Mouse (Mus musculus) left cerebral cortex, postnatal 25 days (tissue): ENCODE results near the gene Gjc1. TPM values are rescaled to one million over a fixed set of nuclear protein-coding genes. Genes with fewer than 3 reads are reported as not detected.

ENCODE experiments used
- DNase-seq, 2 experiments: peaks; one replicate each; pipeline ENCODE4 v3.0.0; 2022; ENCODE audit warnings: low spot score in 2 of 2, mixed read lengths in 1 of 2
- intact Hi-C: fragments of 180-260 bp; cut with DNase I; formaldehyde crosslinking; loops from one replicate; pipeline ENCODE4 v1.15.1; 2025
- total RNA-seq, 2 experiments: library from RNA; stranded (reverse); gene quantifications; 2 replicates each; pipeline ENCODE4 v1.2.3; 2021

Gene Gjc1
- total RNA-seq, 2 experiments from 2014 or later: 7.3 to 8.0 TPM

DNA sequence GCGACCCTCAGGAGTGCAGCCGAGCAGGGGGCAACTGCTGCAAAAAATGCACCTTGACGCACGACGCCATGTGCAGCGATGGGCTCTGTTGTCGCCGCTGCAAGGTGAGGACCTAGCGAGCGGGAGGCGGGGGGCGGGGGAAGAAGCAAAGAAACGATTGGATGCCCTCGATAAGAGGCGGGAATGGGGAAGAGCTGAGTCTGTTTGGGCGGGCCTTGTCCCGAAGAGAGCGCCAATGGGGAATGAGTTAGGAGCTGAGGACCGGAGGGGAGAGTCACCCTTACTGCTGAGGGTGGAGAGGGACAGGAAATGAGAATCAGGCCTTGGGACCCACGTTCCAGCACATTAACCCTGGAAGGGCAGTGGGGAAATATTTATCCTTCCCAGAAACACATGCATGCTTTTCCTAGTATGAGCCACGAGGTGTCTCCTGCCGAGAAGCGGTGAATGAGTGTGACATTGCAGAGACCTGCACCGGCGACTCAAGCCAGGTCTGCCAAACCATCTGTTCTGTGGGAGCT, 44.8 kb downstream of the Gjc1 start:
- intact Hi-C loops: loop anchor here (1.0 to 5.0 kb wide), 3 partner anchors 37 to 90 kb away; partner anchors contain the start of gene Gjc1
- DNase-seq: peak; percentile 62 to 86

GRCm38 (mm10) chr11:102773713-102774611, 45.5 kb downstream of the Gjc1 start:
- intact Hi-C loops: loop anchor here (1.0 to 5.0 kb wide), 2 partner anchors 37 to 90 kb away; no protein-coding TSS in a partner anchor
- peak; percentile 86 to 89 for DNase-seq

- intact Hi-C loops: loop anchor here (5.0 kb wide), 1 partner anchor 36 kb away; no protein-coding TSS in a partner anchor
- no peak for DNase-seq
Measured at GRCm38 (mm10) chr11:102772771-102773700, 46.5 kb downstream of the Gjc1 start.

- intact Hi-C loops: loop anchor here (5.0 kb wide), 1 partner anchor 35 kb away; no protein-coding TSS in a partner anchor
- no peak for DNase-seq
Measured at GRCm38 (mm10) chr11:102771916-102772714, 47.4 kb downstream of the Gjc1 start.

DNA sequence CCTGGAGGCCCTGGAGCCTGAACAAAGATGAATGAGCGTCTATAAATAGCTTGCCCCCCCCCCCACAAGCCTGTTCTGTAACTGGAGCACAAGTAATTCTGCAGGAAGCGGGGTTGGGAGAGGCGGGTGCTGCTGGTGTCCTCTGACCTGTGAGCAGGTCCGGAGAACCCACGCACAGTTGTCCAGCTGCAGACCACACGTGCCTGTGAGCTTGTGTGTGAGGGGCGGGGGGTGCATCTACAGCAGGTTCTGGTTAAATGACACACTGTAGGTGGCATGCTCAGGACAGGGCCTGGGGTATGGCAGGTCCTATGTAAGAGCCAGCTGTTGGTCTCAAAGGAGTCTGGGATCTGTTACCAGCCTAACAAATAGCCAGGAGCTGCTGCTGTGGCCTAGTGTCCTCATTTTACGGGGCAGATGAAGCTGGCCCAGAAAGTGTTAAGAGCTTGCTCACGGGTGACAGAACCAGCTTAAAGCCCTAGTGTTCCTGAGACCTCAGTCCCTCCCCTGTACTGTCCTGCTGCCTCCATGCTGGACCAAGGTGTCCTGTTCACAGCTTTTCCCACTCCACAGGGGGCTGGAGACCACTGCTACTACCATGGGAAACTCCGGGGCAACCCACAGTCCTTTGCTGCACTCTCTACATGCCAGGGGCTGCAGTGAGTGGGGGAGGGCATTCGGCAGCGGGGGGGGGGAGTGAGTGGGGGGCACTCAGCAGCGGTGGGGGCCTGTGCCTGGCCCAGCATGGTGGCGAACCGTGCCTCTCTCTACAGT, 48.7 kb downstream of the Gjc1 start:
- intact Hi-C loops: loop anchor here (5.0 kb wide), 1 partner anchor 34 kb away; no protein-coding TSS in a partner anchor
- no peak for DNase-seq

GRCm38 (mm10) chr11:102769993-102770661, 49.4 kb downstream of the Gjc1 start:
- intact Hi-C loops: loop anchor here (5.0 to 10.0 kb wide), 2 partner anchors 33 to 225 kb away; no protein-coding TSS in a partner anchor
- no peak for DNase-seq

GRCm38 (mm10) chr11:102769141-102769540, 50.4 kb downstream of the Gjc1 start:
- intact Hi-C loops: loop anchor here (10.0 kb wide), 1 partner anchor 226 kb away; no protein-coding TSS in a partner anchor
- DNase-seq: no peak

GRCm38 (mm10) chr11:102767055-102767670, 52.3 kb downstream of the Gjc1 start:
- intact Hi-C loops: loop anchor here (10.0 kb wide), 1 partner anchor 228 kb away; no protein-coding TSS in a partner anchor
- DNase-seq: no peak

DNA sequence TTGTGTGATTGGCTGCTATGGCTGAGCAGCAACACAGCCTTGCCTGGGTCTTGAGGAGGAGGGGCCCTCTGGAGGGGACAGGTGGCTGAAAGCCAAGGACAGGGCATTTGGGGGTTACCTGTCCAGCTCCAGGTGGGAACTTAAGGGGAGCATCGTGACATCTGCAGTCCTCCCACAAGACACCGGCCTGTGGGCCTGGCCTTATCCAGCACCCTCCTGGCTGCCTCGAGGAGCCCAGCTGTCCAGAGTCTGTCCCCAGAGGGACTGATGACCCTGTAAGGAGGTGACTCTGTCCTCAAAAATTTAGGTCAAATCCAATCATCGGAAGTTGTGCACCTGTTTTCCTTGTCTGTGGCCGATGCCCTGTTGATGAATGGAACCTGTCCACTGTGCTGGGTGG, 54.1 kb downstream of the Gjc1 start:
- intact Hi-C loops: loop anchor here (10.0 kb wide), 1 partner anchor 229 kb away; no protein-coding TSS in a partner anchor
- no peak for DNase-seq

GRCm38 (mm10) chr11:102763009-102763767, 56.3 kb downstream of the Gjc1 start:
- no peak for DNase-seq
- intact Hi-C loops: loop anchor here (10.0 kb wide), 1 partner anchor 232 kb away; no protein-coding TSS in a partner anchor

DNA sequence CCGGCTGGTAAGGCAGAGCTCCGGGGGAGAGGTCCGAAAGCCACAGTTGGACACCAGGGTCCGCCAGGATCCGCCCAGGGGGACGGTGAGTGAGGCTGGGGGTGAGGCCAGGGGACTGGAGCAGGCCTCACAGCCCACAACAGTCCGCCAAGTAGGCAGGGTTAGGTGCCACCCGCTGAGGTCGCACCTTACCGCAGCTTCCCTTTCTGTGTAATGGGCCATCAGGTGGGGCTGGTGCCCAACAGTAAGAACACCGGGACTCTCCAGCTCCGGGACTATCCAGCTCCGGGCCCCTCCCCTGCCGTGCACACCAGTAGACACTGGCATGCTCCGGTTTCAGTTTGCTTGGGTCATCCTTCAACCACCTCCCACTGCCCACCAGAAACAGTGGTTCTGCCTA, 57.3 kb downstream of the Gjc1 start:
- intact Hi-C loops: loop anchor here (10.0 kb wide), 1 partner anchor 233 kb away; no protein-coding TSS in a partner anchor
- DNase-seq: no peak

DNA sequence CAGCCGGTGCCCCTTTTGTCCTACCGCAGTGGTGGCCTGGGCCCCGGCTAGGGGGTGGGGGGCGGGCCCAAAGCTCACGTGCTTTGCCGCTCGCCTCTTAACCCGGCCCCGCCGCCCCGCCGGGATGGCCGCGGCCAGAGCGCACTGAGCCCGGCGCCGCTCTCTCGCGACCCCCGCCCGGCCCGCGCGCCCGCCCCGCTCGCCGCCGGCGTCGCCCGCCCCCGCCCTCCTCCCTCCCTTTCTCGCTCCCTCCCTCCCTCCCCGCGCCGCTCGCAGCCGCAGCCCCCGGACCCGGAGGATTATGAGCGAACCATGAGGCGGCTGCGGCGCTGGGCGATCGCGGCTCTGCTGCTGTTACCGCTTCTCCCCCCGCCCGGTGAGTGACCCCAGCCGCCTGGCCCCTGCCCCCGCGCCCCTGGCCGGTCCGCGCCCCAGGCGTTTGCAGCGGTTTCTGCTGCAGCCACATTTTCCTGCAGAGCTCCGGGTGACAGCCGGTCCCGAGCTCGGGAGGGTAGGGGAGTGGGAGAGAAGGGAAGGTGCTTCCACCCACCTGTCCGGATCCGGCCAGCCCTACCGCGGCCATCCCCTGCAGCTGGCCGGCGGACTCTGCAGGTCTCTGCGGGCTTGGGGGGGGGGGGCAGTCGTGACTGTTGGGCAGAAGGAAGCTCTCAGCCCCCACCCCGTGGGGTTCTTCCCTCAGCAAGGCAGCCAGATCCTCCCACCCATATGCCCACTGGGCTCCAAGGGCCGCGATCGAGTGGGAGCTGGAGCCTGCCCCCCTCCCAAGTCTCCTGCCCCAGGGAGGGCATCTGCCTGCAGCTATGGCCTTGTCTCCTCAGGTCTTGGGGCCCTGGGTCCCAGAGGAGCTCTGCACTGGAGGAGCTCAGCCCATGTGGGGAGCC, 57.9 kb downstream of the Gjc1 start, which contains the start of gene Adam11:
Gene Adam11 (plus strand): TSS at position 131 of the 902 bp plus-strand sequence.
- DNase-seq: no peak
- intact Hi-C loops: loop anchor here (10.0 kb wide), 1 partner anchor 233 kb away; no protein-coding TSS in a partner anchor

GRCm38 (mm10) chr11:102760805-102761308, 58.6 kb downstream of the Gjc1 start:
- DNase-seq: no peak
- intact Hi-C loops: loop anchor here (10.0 kb wide), 1 partner anchor 234 kb away; no protein-coding TSS in a partner anchor

DNA sequence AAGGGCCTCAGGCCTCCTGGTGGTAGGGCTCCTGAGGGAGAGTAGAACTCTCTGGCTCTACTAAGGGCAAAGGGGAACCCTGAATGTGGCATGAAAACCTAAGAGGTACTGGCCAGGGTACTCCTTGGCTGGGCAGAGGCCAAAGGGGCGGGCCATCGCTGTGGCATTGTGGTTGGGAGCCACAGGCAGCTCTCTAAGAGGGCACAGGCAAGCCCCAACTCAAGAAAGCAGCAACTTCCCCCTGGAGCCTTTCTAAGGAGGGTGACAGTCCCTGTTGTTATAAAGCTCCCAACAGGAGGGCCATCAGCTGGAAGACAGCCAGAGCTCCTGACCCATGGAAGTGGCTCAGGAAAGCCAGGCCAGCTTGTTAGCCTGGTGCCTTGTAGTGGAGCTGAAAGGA, 60.5 kb downstream of the Gjc1 start:
- intact Hi-C loops: no loop called here
- no peak for DNase-seq

- intact Hi-C loops: no loop called here
- DNase-seq: no peak
Measured at GRCm38 (mm10) chr11:102755391-102755790, 64.1 kb downstream of the Gjc1 start.
